Mouse (Mus musculus) fat pad, adult 2 months (tissue): Measurements from ENCODE around the gene Erbb4.

ENCODE experiments used
- DNase-seq: peaks from one replicate; pipeline ENCODE4 v3.0.0-alpha.2; 2011; ENCODE audit warnings: low read depth, low spot score; ENCODE audit errors: extremely low read depth

Gene Erbb4

GRCm38 (mm10) chr1:69027816-69028215 is 80.0 kb downstream of the Erbb4 start:
- no peak for DNase-seq

DNA sequence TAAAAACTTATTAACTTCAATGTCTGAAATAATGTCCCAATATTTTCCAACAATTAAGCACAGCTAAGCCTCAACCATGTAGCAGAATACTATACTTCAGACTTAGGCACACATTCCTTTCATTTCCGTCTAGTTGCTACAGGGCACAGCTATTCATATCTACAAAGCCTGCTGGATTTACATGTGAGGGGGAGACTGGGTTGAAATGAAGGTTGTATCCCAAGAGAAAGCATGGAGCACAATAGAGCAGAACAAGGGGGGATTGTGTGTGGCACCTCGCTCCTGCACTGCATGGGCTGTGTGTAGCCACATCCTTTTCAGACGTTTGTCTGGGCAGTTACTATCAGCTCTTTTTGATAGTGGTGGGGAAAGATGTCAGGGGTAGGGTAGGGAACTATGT is 83.0 kb downstream of the Erbb4 start:
- DNase-seq: no peak

GRCm38 (mm10) chr1:69023157-69023925 is 84.5 kb downstream of the Erbb4 start:
- no peak for DNase-seq

DNA sequence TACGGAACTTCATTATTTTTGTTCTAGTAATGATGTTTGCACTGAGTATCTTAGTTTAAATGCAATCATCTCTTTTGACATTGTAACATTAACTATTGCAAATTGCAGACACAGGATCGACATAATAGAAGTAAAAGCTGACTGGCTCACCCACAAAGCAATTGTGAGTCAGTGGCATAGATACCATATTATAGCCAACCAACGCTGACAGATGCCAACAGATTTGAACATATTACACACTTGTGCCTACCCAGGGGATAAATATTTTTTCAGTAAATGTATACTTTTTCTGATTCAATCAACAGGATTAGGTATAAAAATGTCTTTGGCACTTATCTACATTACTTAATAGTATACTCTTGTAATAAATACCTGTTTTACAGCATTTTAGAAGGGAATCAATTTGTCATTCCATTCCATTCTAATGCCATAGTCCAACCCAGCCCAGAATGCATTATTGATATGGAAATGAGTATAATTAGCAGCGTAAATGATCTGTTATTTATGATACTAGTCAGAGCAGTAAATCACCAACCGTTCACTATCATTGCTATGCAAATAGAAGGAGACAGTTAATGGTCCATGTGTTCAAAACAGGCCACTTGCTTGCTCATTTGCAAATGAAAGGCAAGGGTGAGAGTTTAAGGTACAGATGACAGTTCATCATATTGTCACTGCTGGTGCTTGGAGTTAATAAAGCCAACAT is 97.9 kb downstream of the Erbb4 start:
- no peak for DNase-seq

DNA sequence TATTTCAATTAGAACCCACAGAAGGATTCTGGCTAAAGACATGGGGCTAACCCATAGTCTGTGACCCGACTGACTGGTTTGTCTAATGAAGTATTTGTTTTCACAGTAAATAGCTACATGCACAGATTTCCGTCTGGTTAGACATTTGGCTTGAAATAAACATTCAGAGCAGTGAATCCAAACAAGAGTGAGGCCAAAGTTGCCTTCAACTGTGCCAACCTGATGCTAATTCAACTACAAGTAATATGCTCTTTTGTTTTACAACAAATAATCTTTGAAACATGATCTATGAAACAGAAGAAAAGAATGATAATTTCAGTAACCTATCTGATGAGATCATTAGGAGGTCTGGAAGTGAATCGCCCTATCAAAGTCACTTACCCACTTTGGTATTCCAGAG is 106.5 kb downstream of the Erbb4 start:
- DNase-seq: no peak

- DNase-seq: no peak
These were observed 128.6 kb downstream of the Erbb4 start for GRCm38 (mm10) chr1:68979251-68979650.

DNA sequence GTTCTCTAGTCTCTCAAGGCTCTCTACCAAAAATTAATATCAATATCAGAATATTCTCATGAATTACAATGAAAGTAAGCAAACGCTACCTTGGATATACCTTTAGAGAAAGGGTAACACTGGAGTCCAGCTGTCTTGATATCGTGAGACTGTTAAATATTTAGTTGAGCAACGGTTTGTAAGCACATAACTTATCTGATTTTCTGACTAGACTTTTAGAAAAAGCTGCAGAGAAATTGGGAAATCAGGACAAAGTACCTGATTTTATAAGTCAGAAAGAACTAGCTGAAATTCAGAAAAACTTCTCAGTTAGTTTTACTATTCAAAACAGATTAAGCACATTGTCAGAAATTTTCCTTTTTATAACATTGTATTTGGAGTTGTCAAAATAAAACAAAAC is 129.3 kb downstream of the Erbb4 start:
- no peak for DNase-seq

- DNase-seq: no peak
These were observed 134.3 kb downstream of the Erbb4 start for GRCm38 (mm10) chr1:68973355-68974127.

DNA sequence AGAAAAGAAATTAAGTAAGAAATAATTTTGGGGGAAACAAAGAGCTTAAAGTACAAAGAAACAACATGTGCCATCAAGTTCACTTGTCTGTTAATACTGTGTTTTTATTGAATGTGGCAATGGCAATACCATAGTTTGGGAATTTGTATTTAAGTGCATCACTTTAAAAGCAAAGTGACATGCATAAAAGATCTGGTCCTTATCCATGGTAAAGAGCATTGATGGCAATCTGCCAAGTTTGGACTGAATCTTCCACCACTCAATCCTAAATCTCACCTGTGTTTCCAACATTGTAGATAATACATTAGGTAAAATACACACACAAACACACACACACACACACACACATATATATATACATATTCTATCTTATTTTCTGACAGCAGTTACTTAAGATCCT is 143.7 kb downstream of the Erbb4 start:
- DNase-seq: no peak

DNA sequence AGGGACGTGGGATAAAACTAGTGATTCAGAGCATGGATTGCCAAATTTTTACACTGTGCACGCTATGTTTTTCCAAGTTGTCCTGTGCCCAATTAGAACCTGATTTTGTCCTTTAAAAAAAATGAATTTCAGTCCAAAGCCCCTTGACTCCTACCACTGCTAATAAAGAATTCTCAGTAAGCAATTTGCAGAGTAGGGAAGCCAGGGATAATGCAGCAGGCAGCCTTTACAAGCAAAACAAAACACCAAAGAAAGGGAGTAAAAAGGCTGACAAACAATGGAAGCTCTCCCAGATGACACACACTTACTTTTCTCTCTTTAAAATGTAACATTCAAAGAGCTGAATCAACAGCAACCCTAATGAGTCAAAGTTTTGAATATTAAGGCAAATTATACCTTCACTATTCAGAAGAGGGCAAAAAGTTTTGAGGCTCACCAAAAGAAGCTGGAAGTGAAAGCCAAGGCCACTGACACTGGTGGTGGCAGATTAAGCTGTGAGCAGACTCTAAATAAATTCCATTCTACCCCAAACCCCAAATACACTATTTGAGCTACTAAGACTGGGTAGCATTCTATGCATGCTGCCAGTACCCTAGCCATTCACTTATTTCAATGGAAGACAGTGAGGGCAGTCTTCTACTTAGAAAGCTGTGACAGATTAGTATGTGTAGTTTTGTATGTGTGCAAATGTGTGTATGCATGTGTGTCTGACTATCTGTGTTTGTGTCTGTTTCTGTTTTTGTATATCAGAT is 146.3 kb downstream of the Erbb4 start:
- no peak for DNase-seq

- DNase-seq: no peak
These were observed 150.9 kb downstream of the Erbb4 start for GRCm38 (mm10) chr1:68956766-68957533.

DNA sequence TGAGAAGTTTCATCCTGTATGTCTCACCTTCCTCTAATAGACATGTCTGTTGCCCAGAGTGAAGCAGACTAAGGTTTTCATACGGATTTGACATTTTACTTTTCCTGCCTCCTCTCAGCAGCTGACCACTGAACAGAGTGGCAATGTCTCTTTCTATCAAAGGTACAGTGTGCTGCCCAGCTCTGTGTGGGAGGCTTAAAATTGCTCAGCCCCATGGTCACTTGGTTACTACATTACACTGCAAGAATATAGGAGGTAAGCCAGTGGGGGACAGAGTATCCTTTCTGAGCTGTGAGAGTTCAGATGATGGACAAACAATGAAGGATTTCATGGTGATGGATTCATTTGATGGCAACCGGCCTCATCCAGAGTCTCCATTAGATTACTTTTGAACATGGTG is 152.4 kb downstream of the Erbb4 start:
- DNase-seq: no peak

DNA sequence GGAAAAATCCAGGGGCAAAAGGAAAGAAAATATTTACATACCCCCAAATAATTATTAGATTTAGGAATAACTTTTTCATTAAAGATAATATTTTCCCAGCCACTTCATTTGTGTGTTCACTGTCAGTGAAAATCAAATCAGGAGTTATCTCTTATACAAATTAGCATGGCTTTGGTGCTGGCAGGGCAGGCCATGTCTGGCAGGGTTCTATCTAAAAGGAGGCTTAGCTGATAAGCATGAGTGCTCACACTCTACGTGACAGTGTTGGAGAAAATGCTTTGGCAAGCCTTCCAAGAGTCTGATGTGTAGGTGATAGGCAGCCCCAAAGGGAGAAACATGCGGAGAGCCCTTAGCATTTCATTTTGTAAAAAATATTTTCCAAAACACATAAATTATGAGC is 164.7 kb downstream of the Erbb4 start:
- DNase-seq: no peak

GRCm38 (mm10) chr1:68934804-68935203 is 173.1 kb downstream of the Erbb4 start:
- DNase-seq: no peak

DNA sequence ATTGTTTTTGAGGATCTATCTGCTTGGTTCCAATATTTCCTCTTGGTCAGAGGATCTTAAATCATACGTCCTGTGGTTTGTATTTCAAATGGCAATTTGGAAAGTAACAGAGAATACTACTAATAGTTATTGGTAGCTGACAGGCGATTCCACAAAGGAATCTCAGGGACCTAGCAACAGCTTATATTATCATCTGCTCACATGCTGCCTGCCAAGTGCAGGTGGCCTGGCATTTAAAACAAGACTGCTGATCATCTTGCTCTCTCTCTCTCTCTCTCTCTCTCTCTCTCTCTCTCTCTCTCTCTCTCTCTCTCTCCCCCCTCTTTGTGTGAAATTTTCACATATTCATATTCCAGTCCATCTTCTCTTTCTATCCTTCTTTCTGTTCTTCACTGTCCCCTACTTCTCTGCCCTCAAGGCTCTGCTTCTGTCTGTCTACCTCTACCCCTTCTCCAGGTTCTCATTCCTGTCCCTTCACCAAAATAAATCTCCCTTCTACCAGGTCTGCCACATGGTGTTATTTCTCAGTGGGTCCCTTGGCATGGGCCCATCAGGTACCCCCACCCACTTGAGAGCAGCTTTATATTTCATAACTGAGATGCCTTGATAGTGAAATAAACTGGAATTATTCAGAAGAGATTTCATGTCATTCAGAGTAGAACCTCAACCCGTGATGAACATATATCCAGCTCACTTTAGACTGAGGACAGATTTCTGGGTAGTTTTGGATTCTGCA is 174.4 kb downstream of the Erbb4 start:
- no peak for DNase-seq

- DNase-seq: no peak
These were observed 190.0 kb downstream of the Erbb4 start for GRCm38 (mm10) chr1:68917828-68918227.

- DNase-seq: no peak
These were observed 215.8 kb downstream of the Erbb4 start for GRCm38 (mm10) chr1:68892041-68892440.

DNA sequence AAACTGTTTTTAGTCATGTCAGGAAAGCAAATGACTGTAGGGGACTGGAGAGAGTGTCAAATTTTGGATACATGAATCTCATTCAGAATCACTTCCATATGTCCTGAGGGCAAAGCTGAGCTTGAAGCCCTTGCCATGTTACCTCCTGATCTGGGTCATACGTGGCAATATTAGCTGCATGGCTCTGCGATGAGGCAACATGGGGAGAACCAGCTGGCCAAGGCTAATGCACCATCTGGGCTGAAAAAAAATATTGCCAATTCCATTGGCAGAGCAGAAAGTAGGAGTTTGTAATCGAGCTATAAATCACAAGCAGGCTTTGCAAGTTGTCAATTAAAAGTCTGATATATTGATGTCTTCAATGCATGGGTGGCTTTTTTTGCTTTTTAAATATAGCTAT is 221.0 kb downstream of the Erbb4 start:
- no peak for DNase-seq

DNA sequence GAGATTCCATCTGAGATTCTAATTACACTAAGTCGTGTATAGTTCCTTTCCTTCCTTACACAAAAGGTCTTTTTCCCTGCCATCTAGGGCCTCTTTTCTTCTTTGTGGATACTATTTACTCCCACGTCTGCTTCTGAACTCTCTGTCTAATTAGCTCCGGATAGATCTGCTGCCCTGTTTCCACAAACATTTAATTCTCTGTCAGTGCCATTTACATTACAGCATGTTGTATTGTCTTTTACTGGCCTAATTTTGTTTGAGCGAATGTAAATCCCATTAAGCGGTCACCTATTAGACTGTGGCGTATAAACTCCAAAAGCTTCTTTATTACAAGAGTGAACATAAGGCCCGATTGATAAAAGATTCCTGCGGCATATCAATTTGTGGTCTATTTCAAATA is 232.9 kb downstream of the Erbb4 start:
- DNase-seq: no peak

GRCm38 (mm10) chr1:68873635-68874020 is 234.2 kb downstream of the Erbb4 start:
- no peak for DNase-seq
